Mouse (Mus musculus): Measurements from ENCODE around the gene Dupd1. TPM values are rescaled to one million over a fixed set of nuclear protein-coding genes. Genes with fewer than 3 reads are reported as not detected.

The Dupd1 gene
- polyA plus RNA-seq (2017; shearing (Covaris generic)): not detected

DNA sequence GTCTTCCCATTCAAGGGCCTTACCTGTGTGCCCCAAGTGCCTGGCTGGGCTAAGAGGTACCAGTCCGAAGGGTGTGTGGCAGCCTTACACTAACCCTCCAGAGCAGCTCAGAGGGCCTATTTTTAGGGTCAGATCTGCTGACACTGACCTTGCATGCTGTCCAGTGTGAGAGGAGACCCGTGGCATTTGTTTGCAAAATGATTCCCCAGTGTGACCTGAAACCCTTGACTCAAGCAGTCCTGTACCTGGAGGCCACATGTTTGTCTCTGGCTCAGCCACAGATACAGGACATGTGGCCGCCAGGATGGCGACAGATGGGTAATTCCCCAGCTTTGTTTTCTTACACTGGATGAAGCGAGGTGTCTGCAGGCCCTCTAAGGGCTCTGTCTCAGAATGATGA, at the start of gene Dupd1:
Dupd1 (minus strand) TSS at position 91 of the 400 bp plus-strand sequence.

DNA sequence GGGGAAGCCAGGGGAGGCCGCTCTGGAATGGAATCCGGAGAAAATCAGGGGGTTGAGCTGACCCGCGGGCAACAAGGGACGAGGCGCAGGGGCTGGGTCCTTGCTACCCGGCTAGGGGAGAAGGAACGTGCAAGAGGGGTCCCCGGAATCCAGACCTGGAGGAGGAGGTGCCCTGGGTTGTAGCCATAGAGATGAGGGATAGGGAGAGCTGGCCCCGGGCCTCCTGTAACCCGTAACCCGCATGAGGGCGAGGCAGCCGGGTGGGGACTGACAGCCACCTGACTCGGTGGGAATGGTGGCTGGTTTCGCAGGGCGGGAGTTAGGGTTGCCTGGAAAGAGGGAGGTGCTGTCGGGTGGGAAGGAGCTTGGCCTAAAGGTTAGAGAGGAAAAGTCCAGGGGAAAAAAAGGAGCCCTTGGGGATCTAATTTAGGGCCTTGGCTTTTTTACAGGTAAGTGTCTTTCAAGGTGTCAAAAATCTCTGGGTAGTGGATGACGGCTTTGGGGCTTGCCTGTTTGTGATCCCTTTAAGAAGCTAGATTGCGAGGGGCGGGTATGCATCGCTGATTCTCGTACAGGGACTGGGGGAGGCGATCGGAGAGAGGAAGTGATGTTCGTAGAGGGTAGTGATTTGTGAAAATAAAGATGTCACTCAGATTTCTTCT, 36.6 kb upstream of the Dupd1 start, which contains the start of gene Dusp13:
Dusp13 (minus strand) TSS at position 301 of the 662 bp plus-strand sequence.

DNA sequence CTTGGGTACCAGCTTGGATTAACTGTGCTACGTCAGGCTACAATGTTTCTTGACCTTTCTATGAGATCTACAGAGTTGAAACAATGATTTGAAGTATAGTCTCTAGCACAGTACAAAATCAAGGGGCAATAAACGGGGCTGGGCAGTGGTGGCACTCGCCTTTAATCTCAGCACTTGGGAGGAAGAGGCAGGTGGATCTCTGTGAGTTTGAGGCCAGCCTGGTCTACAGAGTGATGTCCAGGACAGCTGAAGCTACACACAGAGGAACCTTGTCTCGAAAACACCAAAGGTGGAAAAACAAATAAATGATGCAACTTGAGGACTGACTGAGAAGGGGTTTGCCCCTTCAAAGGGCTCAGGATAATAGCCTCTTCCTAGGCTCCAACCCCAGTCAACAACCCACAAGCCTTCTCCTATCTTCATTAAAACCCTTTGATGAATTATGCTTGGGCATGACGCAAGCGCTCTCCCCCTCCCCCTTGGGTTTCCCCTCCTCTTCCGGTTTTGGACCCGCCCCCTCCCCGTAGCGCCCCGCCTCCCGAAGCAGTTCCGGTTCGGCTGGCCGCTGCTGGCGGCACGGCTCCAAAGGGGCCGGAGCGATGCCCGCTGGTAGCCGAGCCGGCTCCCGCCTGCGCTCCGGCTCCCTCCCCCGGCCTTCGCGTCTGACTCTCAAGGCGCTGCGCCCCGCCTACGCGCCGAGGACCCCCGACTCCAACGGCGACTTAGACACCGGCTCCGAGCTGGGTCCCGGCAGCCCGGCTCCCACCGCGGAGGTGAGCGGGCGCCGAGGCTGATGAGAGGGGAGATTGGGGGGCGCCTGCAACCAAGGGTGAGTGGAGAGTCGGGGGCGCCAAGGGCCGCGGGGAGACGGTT, 35.9 kb upstream of the Dupd1 start, which contains the start of gene Samd8:
Samd8 (plus strand) TSS at position 524 of the 873 bp plus-strand sequence.

Other genes with a start within 250 kb of the Dupd1 start
- 10 to 100 TPM; 16.4 to 23.7 TPM for gene Kat6b, start 233.1 kb downstream of the Dupd1 start, polyA plus RNA-seq (2017; shearing (Covaris generic))
- gene Samd8, start 36.0 kb upstream of the Dupd1 start, polyA plus RNA-seq (2017; shearing (Covaris generic)): 1 to 10 TPM; 6.5 to 9.2 TPM
- 1 to 10 TPM in 1 of 2 experiments, under 1 TPM in 1; 0.72 to 3.1 TPM for gene Dusp13, start 36.6 kb upstream of the Dupd1 start, polyA plus RNA-seq (2017; shearing (Covaris generic))
- 100 to 1,000 TPM; 143 to 179 TPM for gene Vdac2, start 110.7 kb upstream of the Dupd1 start, polyA plus RNA-seq (2017; shearing (Covaris generic))
- 10 to 100 TPM; 31.7 to 32.6 TPM for gene Comtd1, start 134.4 kb upstream of the Dupd1 start, polyA plus RNA-seq (2017; shearing (Covaris generic))